Mouse (Mus musculus) frontal cortex, postnatal 25 days (tissue): ENCODE data around the gene Mog.
"Not testable (repeated sequence)": the region's sequence is repeated elsewhere in the genome, so short reads cannot be mapped to it uniquely, and the experiment has no call there.

ENCODE experiments used
- DNase-seq, 2 experiments: peaks; one replicate each; pipeline ENCODE4 v3.0.0; 2022; ENCODE audit warnings: low spot score in 2 of 2

Gene Mog

DNA sequence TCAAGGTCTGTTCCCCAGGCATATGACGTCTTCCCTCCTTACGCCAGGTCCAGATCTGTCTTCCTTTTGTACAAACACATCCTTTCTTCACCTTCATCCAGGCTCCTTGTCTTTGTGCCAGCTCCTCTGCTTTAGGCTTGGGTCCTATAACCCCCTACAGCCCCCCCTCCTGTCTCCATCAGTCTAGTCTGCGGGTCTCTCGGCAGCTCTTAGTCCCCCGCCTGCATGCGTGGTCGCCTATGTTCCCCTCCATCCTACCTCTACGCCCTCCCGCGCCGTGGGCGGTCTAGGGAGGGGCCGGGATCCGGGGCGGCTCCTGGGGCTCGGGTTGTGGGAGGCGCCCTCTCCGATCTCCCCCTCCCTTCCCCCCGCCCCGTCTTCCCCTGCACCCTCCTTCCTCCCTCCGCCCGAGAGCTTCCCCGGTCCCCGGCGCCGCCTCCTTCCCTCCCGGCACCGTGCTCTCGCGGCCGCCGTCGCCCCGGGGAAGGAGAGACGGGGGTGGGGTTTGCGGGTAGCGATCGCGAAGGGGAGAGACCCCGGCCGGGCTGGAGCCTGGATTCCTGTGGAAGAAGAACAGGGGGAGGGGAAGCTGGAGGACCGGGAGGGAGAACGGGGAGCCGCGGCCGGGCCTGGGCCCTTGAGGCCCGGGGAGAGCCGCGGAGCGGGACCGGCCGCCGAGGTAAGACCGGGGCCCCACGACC, 22.6 kb upstream of the Mog start, which contains the start of gene Gabbr1:
Gabbr1 (plus strand) TSS at position 356 of the 701 bp plus-strand sequence.
- peak; percentile 49 to 65 for DNase-seq

DNA sequence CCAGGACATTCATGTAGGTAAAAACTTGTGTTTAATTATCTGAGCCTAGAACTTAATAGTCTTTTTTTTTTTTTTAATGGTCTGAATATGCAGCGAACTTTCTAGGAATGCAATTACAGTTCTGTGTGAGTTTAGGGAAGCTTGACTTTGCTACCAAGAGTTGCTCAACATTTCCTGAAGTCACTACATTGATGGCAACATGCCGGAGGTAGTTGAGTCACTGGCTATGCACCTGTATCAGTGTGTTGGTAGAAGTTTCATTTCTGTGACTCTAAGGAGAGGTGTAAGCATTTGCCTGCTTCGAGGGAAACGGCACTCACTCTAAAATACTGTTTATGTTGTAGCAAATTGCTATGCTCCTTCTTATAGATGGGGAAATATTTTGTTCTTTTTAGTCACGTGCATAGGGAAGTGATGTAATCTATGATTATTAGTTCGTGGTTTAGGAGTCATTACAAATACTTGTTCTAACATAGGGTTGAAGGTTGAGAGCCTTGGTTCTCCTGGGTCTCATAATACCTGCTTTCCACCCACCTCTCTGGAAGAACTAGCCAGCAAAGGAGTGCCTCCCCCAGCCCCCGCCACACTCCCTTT, 21.6 kb upstream of the Mog start:
- no peak for DNase-seq

GRCm38 (mm10) chr17:37039127-37039894, 16.1 kb upstream of the Mog start:
- no peak for DNase-seq

- DNase-seq = no peak
Observed at GRCm38 (mm10) chr17:37029162-37029561, 6.0 kb upstream of the Mog start.

DNA sequence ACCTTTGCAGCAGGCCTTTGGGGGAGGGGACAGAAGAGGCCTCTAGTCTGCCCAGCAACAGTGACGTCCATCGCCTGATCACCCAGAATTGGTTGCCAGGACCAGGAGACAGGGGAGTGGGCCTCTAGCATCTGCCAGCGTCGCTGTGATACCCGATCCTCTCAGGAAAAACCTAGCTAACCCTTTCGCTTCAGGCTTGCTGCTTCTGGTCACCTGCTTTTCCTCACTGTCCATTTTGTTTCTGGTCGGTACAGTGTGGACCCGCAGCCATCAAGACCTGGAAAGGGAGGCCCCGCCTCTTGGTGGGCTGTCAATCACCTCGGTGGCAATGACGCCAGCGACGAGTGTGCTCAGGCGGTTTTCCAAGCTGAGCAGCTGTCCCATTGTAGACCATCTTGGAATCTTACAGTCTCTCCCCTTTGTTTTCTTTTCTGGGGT, 5.5 kb upstream of the Mog start:
- peak; percentile 91 to 93 for DNase-seq

GRCm38 (mm10) chr17:37028212-37028611, 5.0 kb upstream of the Mog start:
- DNase-seq = no peak

- no peak for DNase-seq
Observed at GRCm38 (mm10) chr17:37027486-37027885, 4.3 kb upstream of the Mog start.

DNA sequence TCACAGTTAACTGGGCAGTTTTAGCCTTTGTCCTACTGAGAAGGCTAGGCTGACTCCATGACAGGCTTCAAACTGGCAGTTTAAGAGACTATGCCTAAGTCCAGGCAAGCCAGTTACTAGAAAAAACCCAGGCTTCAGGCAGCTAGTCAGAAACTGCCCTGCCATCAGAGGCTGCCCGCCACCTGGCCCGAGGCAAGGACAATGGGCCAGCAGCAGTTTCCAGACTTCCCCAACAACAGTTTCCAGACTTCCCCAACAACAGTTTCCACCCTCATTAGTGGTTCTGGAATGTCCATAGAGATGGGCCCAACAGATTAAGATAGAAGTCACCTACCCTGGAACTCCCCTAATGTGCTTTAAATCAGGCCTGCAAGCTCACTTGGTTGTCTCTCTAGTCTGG, 3.2 kb upstream of the Mog start:
- no peak for DNase-seq

- not testable (repeated sequence) for DNase-seq
Observed at GRCm38 (mm10) chr17:37019242-37019641, 4.0 kb downstream of the Mog start.

GRCm38 (mm10) chr17:37018328-37018727, 4.9 kb downstream of the Mog start:
- DNase-seq = no peak

GRCm38 (mm10) chr17:37016333-37016732, 6.9 kb downstream of the Mog start:
- no peak for DNase-seq

DNA sequence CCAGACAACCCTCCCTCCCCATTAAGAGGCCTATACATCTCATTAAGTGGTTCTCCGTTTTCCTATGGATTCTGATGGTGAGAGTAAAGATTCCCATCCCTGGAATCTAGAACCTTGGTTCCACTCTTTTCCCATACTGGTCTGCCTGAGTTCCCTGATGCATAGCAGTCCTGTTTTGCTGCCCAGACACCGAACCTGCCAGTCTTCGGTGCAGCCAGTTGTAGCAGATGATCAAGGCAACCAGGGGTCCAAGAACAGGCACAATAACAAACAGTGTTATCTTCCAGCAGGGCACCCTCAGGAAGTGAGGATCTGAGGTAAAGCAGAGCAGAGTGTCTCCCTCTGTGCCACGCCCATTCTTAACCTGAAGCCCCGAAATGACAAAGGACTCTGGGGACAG, 11.1 kb downstream of the Mog start:
- DNase-seq = no peak

DNA sequence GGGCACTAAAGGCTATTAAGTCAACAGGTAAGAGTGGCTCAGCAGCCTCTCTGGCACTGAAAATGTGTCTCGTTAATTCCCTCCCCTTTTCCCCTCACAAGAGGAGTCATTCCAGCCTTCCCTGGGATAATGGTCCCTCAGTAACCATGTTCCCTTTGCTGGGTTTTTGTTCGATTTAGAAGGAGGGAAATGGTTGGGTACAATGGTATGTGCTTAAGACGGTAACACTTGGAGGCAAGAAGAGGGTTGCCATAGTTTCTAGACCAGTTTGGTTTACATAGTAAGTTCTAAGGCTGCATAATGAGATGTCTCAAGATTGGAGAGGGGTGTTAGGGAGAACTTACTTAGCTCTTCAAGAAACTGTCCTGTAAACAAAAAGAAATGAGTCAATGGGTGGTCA, 11.5 kb downstream of the Mog start:
- no peak for DNase-seq

DNA sequence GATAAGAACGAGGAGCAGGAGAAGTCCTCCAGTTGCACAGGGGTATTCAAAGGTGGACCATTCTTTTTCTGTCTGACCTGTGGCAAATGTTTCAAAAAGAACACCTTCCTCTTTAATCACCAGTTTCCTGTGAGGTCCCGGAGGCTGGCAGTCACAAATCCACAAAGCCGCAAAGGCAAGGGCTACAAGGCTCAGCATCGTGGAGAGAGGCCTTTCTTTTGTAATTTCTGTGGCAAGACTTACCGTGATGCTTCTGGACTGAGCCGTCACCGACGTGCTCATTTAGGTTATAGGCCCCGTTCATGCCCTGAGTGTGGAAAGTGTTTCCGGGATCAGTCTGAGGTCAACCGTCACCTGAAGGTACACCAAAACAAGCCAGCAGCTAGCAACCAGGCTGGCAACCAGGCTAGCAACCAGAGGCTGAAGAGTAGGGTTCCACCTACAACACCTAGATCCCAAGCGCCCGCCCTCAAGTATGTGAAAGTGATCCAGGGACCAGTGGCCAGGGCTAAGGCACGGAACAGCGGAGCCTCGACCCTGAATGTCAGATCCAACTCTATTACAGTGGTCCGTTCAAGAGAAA, 13.6 kb downstream of the Mog start:
- no peak for DNase-seq

DNA sequence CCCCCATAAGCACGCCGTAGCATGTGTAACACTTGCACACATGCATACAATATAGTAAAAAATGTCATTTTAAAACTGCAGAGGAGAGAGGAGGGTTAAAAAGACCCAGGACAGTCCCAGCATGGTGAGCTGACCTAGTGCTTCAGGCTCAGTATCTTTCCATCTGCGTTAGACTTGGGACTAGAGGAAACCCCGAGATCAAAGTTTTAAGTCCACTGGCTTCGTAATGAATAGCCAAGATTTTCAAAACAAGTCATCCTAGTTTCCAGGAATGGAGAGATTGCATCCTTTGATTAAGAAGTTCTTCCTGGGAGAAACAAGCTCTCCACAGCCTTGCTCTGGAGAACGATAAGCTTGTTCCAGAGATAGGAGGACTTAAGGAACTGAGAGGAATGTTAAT, 15.0 kb downstream of the Mog start:
- DNase-seq = no peak

GRCm38 (mm10) chr17:37003366-37003765, 19.8 kb downstream of the Mog start:
- DNase-seq = no peak

DNA sequence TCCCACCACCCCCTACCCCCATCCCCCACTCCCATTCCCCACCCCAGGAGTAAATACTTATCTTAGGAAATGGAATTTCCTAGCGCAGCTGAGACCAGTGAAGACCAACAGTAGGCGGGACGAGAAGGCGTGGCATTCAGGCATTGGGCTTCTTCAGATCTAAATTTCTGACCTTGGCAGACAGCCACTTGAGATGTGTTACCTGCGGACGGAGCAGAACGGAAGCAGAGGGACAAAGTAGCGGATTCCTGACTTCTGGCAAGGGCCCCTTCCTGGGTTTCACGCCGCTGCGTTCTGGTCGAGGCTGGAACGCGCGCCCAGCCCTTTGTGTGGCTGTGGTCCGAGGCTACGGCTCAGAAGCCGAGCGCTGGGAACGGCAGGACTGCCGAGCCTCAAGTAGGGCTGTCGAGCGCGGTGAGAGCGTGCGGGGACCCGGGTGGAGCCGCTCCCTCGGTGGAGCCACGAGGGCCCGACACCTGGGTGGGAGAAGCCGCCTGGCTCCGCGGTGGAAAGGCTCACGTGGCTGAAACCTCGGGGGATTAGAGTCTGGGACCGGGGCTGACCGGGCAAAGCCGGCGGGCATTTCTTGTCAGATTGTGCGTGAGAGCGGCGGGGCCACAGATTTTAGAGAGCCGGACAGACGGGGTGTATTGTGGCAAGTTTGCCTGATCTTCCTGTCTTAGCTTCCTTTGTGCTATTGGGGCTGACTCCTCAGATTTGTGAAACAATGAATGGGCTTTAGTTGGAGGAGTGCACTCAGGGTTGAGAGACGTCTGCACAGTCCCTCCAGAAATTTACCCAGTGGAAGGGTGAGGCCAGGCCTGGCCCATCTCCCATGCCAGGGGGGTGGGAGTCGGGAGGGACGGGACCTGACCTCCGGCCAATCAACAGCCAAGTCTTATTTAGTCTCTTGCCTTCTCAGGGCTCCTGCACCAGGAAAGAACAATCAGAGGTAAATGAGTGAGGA, 20.6 kb downstream of the Mog start:
- DNase-seq = peak in 1 of 2 experiments; percentile 17

DNA sequence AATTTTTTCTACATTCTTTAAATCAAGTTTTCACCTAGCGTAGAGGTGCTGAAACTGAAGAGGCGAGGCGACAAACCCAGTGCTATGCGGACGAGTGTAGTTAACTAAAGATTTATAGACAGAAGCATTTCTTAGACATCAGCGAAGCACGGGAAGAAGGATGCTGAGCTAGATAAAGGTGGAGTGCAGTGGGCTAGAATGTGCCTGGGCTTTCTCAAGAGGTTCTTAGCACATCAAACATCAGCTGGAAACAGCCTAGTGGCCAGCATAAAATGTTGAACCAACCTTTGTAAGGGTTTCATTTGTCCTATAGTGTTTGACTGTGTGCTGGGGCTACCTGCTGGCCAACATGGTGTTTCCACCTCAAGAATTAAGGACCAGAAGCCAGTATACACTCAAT, 22.3 kb downstream of the Mog start, which contains the start of gene Zfp57:
Zfp57 (plus strand) TSS at position 301 of the 400 bp plus-strand sequence.
- no peak for DNase-seq

DNA sequence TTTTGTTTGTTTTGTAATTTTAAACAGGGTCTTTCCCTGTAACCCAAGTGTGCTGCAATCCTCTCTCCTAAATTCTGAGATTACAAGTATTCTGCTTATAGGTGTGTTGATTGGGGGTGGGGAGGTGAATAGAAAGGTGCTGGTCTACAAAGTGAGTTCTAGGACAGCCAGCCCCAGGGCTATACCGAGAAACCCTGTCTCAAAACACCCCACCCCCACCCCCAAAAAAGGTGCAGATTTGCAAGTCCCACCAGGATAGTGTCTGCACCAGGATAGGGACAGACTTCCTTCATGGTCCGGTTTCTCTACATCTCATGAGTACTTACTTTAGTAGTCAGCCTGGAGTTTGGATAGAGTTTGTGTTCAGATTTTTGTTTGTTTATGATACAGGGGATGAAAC, 24.7 kb downstream of the Mog start:
- no peak for DNase-seq

DNA sequence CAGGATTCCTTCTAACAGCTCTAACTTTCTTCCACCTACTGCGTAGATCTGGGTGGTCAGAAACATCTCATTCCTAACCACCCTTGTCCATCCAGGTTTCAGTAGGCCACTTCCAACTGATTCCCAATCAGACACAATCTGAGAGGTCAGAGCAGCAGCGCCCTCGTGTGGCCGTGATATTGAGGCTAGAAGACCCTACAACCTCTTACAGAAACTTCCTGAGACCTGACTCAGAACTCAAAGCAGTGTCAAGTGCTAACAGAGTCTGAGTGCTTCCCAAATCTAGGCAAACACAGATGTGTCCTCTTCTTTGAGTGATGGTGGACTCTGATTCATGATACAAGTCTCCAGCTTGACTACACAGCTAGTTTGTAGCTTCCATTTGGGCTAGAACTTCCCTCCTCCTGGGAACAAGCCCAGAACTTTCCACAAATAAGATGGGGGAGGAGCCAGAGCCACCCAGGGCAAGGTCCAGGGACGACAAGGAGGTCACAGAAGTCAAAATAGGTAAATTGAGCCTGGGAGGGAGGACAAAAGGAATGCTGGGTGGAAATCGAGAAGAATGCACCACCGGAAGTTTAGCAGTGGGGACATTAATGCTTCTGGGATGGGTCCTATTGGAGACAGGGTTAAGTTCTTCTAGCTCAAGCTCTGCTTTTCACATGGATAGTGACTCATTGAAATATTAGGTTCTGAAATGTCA, 26.0 kb downstream of the Mog start:
- DNase-seq = peak; percentile 74 to 78

DNA sequence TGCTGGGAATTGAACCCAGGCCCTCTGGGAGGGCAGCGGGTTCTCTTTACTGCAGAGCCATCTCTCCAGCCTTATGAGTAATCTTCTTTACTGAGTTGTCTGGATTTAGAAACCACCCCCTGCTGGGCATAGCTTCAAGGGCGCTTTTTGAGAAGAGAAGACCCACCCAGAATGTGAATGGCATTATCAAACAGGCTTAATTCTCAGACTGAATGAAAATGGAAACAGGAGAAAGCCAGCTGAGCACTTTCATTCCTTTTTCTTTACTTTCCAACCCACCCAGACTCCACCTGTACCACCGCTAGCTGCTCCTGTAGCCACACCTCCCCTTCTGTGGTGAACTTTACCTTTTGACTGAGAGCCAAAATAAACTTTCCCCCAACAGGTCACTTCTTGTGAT, 27.8 kb downstream of the Mog start:
- DNase-seq = no peak
